Mouse (Mus musculus) neural tube, embryonic 15.5 days (tissue): ENCODE results near the gene Setd3. TPM values are rescaled to one million over a fixed set of nuclear protein-coding genes. Genes with fewer than 3 reads are reported as not detected.
A peak's percentile ranks its signal among the peaks of the same experiment; 100 is the strongest.

Experiments used
- ATAC-seq: fragments of 200-750 bp; cut with Nextera tagmentation; 2 replicates; pipeline ENCODE4 v1.8.0; 2017; ENCODE audit warnings: mild to moderate bottlenecking, moderate TSS enrichment, moderate library complexity; ENCODE audit not compliant: low FRiP score
- H3K27ac ChIP-seq: fragments of 300-500 bp; sonication (generic); replicated peaks from 2 replicates; pipeline ENCODE4 v1.5.1; 2015; ENCODE audit warnings: mild to moderate bottlenecking, inconsistent platforms
- H3K27me3 ChIP-seq: fragments of 300-500 bp; sonication (generic); replicated peaks from 2 replicates; pipeline ENCODE4 v1.6.1; 2015; ENCODE audit warnings: inconsistent platforms
- H3K36me3 ChIP-seq: fragments of 300-500 bp; sonication (generic); 2 replicates; pipeline ENCODE4 v1.6.1; 2015; ENCODE audit warnings: inconsistent platforms
- H3K4me1 ChIP-seq: fragments of 300-500 bp; sonication (generic); 2 replicates; pipeline ENCODE4 v1.6.1; 2015; ENCODE audit warnings: inconsistent platforms
- H3K4me2 ChIP-seq: fragments of 300-500 bp; sonication (generic); 2 replicates; pipeline ENCODE4 v1.6.1; 2015; ENCODE audit warnings: inconsistent platforms, mild to moderate bottlenecking, moderate library complexity
- H3K4me3 ChIP-seq: fragments of 300-500 bp; sonication (generic); replicated peaks from 2 replicates; pipeline ENCODE4 v1.5.1; 2015; ENCODE audit warnings: mild to moderate bottlenecking, inconsistent platforms
- H3K9ac ChIP-seq: fragments of 300-500 bp; sonication (generic); replicated peaks from 2 replicates; pipeline ENCODE4 v1.6.1; 2015; ENCODE audit warnings: mild to moderate bottlenecking, inconsistent platforms
- H3K9me3 ChIP-seq: fragments of 300-500 bp; sonication (generic); replicated peaks from 2 replicates; pipeline ENCODE4 v1.6.1; 2016; ENCODE audit warnings: inconsistent platforms
- WGBS: fragments of 180-500 bp; shearing (Covaris S2); methylation state at CpG from one replicate; pipeline ENCODE4 v1.1.7; 2015; ENCODE audit warnings: mixed read lengths; 5-methylcytosine and 5-hydroxymethylcytosine counted together
- polyA plus RNA-seq: library from polyadenylated mRNA; unstranded; fragments of >200 nt; fragmentation: Nextera tagmentation; extraction: Ambion mirVana; gene quantifications from 2 replicates; pipeline ENCODE4 v1.2.1, GENCODE M21; 2015

Gene Setd3
- polyA plus RNA-seq, 1 experiment from 2014 or later, result 98.3 TPM

DNA sequence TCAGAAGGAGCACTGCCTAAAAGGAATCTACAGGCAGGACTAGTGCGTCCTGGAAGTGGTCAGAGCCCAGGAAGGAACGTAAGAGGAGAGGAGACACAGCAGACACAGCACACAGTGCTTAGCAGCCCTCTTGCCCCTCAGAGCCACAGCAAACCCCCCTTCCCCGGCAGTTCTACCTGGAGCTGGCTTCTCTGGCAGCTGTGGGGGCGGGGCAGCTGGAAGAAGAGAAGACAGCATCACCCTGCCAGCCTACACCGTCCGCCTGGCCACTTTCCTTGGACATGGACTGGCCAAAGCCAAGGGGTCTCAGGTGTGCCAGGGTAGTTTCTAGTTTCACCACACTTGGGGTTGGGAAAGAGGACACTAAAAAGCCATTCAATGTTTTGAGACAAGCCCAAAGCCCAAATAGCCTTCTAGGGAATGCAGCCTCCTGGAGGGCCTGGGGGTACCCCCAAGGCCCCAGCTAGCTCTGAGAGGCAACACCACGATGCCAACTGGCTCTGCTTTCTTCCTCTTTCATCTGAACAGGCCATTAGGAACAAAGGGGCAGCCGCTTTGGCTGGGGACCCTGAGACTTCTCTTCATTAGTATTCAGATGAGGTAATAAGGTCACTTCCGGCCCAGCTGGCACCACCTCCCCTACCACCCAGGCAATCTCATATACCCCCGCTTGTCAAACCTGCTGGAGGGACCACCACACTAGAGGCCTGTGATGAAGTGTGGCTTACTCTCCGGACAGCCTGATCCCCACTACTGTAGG, 37.7 kb upstream of the Setd3 start:
- no peak overlapping the region for H3K4me3 ChIP-seq
- peak overlapping the region; percentile 45 for H3K27ac ChIP-seq
- no peak overlapping the region for H3K4me2 ChIP-seq
- WGBS, result 42% methylated on average over 11 of the region's 11 CpGs
- H3K9ac ChIP-seq, result no peak overlapping the region
- peaks cover 95% of the 10 kb centered on the region for H3K4me1 ChIP-seq
- H3K27me3 ChIP-seq, result no peaks in the 10 kb centered on the region
- H3K36me3 ChIP-seq, result no peaks in the 10 kb centered on the region
- no peak for ATAC-seq
- H3K9me3 ChIP-seq, result no peaks in the 10 kb centered on the region

DNA sequence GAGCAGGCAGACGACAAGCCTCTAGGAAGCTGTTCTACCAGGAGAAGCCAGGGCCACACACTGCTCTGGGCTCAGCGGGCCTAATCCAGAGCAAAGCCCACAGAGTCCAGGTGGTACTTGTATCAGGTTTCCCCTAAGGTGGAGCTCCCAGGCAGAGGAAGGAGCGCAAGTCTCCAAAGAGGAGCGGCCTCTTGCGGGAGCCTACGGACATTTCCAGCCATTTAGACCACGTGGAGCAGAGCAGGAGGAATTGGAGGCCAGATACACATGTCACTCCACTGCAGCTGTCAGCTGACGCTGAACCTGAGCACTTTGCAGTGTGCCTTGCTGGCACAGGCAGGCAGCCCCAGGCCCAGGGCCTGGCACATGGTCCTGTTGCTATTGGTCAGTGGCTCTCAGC, 36.0 kb upstream of the Setd3 start:
- no peak for ATAC-seq
- no peaks in the 10 kb centered on the region for H3K36me3 ChIP-seq
- 0 out of 2 replicates have a peak overlapping the region, but pooled peaks have one; percentile 74 for H3K27ac ChIP-seq
- no peak overlapping the region for H3K9ac ChIP-seq
- no peaks in the 10 kb centered on the region for H3K27me3 ChIP-seq
- no peaks in the 10 kb centered on the region for H3K9me3 ChIP-seq
- no peak overlapping the region for H3K4me3 ChIP-seq
- no peak overlapping the region for H3K4me2 ChIP-seq
- H3K4me1 ChIP-seq, result peaks cover 93% of the 10 kb centered on the region
- 62% methylated on average over 8 of the region's 8 CpGs for WGBS

- Histone ChIP-seq H3K9ac (0 out of 2 replicates have a peak overlapping the region, but pooled peaks have one; percentile 14), H3K27me3 (no peaks in the 10 kb centered on the region), H3K36me3 (no peaks in the 10 kb centered on the region), H3K9me3 (no peaks in the 10 kb centered on the region), H3K4me1 (peaks cover 91% of the 10 kb centered on the region), H3K27ac (peak overlapping the region; percentile 74), H3K4me2 (no peak overlapping the region), H3K4me3 (no peak overlapping the region)
- 32% methylated on average over 18 of the region's 18 CpGs for WGBS
- ATAC-seq, result peak; percentile 15; the same call in 1 of the 2 replicates
These were observed 34.3 kb upstream of the Setd3 start for GRCm38 (mm10) chr12:108213090-108214041.

DNA sequence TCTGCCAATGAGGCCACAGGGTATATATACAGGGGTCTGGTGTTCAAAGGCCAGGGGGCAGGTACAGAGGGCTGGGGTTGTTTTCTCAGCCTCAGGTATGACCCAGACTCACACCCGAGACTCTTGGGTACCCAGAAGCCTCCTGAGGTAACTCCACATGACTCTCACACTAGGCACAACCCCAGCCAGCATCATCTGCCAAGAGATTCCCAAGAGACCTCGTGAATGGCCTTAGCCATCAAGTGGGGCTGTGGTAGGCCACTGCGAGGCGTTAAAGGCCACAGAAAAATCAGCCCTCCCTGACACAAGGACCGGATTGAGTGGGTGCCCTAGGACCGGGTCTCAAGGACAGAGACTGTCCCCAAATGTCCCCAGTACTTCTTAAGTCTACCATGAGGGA, 33.4 kb upstream of the Setd3 start:
- H3K4me1 ChIP-seq, result peaks cover 82% of the 10 kb centered on the region
- 0 out of 2 replicates have a peak, but pooled peaks cover under 1% of the 10 kb centered on the region for H3K36me3 ChIP-seq
- no peaks in the 10 kb centered on the region for H3K27me3 ChIP-seq
- H3K9ac ChIP-seq, result no peak overlapping the region
- H3K4me3 ChIP-seq, result no peak overlapping the region
- 71% methylated on average over 6 of the region's 6 CpGs for WGBS
- peak overlapping the region; percentile 74 for H3K27ac ChIP-seq
- H3K4me2 ChIP-seq, result no peak overlapping the region
- no peaks in the 10 kb centered on the region for H3K9me3 ChIP-seq
- no peak for ATAC-seq

GRCm38 (mm10) chr12:108212071-108212470, 33.0 kb upstream of the Setd3 start:
- no peak for ATAC-seq
- H3K27me3 ChIP-seq, result no peaks in the 10 kb centered on the region
- WGBS, result 16% methylated on average over 5 of the region's 5 CpGs
- H3K4me3 ChIP-seq, result no peak overlapping the region
- H3K27ac ChIP-seq, result peak overlapping the region; percentile 74; the same call in 1 of the 2 replicates
- H3K4me2 ChIP-seq, result no peak overlapping the region
- 0 out of 2 replicates have a peak, but pooled peaks cover 4% of the 10 kb centered on the region for H3K36me3 ChIP-seq
- no peaks in the 10 kb centered on the region for H3K9me3 ChIP-seq
- 0 out of 2 replicates have a peak overlapping the region, but pooled peaks have one; percentile 1 for H3K9ac ChIP-seq
- peaks cover 78% of the 10 kb centered on the region for H3K4me1 ChIP-seq

DNA sequence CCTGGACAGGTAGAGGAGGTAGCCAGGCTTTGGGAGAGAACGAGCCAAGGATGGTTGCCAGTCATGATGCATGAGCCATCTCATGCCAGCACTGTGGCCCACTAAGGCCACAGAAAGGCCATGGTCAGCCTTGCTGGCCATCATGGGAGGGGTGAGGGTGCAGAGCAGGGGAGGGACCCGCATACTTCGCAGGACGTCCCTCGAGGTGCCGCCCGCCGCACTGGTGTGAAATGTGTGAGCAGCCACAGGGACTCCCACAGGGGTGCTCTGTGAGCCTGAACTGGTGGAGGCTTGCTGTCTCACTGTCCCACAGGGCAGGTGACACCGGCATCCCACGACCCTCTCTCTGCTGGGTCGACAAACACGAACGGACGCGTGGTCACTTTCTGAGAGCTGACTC, 31.5 kb upstream of the Setd3 start:
- 92% methylated on average over 15 of the region's 15 CpGs for WGBS
- Histone ChIP-seq H3K4me2 (no peak overlapping the region), H3K36me3 (peaks cover 9% of the 10 kb centered on the region), H3K27ac (no peak overlapping the region), H3K4me3 (no peak overlapping the region), H3K9me3 (no peaks in the 10 kb centered on the region), H3K4me1 (peaks cover 67% of the 10 kb centered on the region), H3K9ac (no peak overlapping the region), H3K27me3 (no peaks in the 10 kb centered on the region)
- ATAC-seq, result no peak

GRCm38 (mm10) chr12:108208726-108209438, 29.8 kb upstream of the Setd3 start:
- peaks cover 21% of the 10 kb centered on the region for H3K36me3 ChIP-seq
- H3K27me3 ChIP-seq, result no peaks in the 10 kb centered on the region
- peaks cover 51% of the 10 kb centered on the region for H3K4me1 ChIP-seq
- H3K4me3 ChIP-seq, result no peak overlapping the region
- no peaks in the 10 kb centered on the region for H3K9me3 ChIP-seq
- WGBS, result 24% methylated on average over 13 of the region's 13 CpGs
- no peak overlapping the region; the same call in 1 of the 2 replicates for H3K9ac ChIP-seq
- no peak overlapping the region for H3K4me2 ChIP-seq
- H3K27ac ChIP-seq, result peak overlapping the region; percentile 49; the same call in 1 of the 2 replicates
- no peak for ATAC-seq

DNA sequence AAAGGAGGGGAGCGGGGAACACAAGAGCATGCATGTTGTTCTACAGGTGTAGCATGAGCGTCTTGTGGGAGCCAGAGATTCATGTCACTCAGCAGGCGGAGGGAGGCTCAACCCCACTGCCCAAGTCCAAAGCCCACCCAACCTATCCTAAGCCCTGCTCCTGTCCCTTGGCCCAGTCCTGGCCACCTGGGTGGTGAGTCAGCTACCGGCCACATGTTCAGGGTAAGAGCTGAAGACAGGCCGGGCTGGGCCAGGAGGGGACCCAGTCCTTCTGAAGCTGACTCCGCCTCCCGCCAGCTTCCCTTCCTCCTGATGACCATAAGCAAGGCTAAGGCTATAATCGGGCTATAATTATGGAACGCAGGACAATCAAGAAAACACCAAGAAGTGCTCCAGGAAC, 29.1 kb upstream of the Setd3 start:
- Histone ChIP-seq H3K27ac (no peak overlapping the region), H3K27me3 (no peaks in the 10 kb centered on the region)
- WGBS, result 91% methylated on average over 9 of the region's 9 CpGs

GRCm38 (mm10) chr12:108206641-108207040, 27.5 kb upstream of the Setd3 start:
- no peak overlapping the region for H3K4me2 ChIP-seq
- no peak overlapping the region for H3K4me3 ChIP-seq
- H3K36me3 ChIP-seq, result peaks cover 33% of the 10 kb centered on the region
- no peaks in the 10 kb centered on the region for H3K27me3 ChIP-seq
- WGBS, result 7% methylated on average over 5 of the region's 5 CpGs
- ATAC-seq, result peak; percentile 69
- no peaks in the 10 kb centered on the region for H3K9me3 ChIP-seq
- peaks cover 28% of the 10 kb centered on the region for H3K4me1 ChIP-seq
- H3K27ac ChIP-seq, result no peak overlapping the region
- H3K9ac ChIP-seq, result no peak overlapping the region

More for the DNA sequence above, 29.1 kb upstream of the Setd3 start:
- H3K4me2 ChIP-seq, result no peak overlapping the region
- ATAC-seq, result no peak
- no peak overlapping the region for H3K4me3 ChIP-seq
- peaks cover 24% of the 10 kb centered on the region for H3K36me3 ChIP-seq
- no peak overlapping the region for H3K9ac ChIP-seq
- no peaks in the 10 kb centered on the region for H3K9me3 ChIP-seq
- H3K4me1 ChIP-seq, result peaks cover 44% of the 10 kb centered on the region

- Histone ChIP-seq H3K4me2 (no peak overlapping the region), H3K4me3 (no peak overlapping the region), H3K36me3 (peaks cover 49% of the 10 kb centered on the region), H3K27ac (no peak overlapping the region), H3K27me3 (no peaks in the 10 kb centered on the region), H3K4me1 (peaks cover 14% of the 10 kb centered on the region), H3K9ac (no peak overlapping the region), H3K9me3 (no peaks in the 10 kb centered on the region)
- WGBS, result 79% methylated on average over 12 of the region's 12 CpGs
- ATAC-seq, result no peak
These were observed 25.9 kb upstream of the Setd3 start for GRCm38 (mm10) chr12:108204978-108205377.

DNA sequence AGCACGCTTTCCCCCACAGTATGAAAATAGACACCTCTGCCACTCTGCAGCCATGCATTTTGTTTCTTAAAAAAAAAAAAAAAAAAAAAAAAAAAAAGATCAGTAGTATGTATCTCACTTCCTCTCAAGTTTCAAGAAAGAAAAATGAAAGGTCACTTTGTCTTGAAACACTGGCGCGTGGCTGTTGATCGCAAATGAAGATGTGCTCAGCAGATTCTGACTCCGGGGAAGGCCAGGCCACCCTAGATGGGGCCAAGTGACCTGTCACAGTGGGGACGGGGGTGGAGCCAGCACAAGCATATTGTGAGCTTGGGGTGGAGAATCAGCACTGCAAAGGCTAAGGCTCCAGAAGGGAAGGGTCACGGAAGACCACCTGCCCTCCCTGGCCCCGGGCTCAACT, 24.8 kb upstream of the Setd3 start:
- ATAC-seq, result no peak
- Histone ChIP-seq H3K27me3 (no peaks in the 10 kb centered on the region), H3K27ac (no peak overlapping the region), H3K4me1 (peaks cover 4% of the 10 kb centered on the region), H3K9me3 (no peaks in the 10 kb centered on the region), H3K9ac (no peak overlapping the region), H3K4me2 (no peak overlapping the region), H3K4me3 (no peak overlapping the region), H3K36me3 (peaks cover 60% of the 10 kb centered on the region)
- 83% methylated on average over 8 of the region's 8 CpGs for WGBS
